Mouse (Mus musculus) embryonic facial prominence, embryonic 11.5 days (tissue): ENCODE measurements around the gene Kcnk4. TPM values are rescaled to one million over a fixed set of nuclear protein-coding genes. Genes with fewer than 3 reads are reported as not detected.
A peak's percentile ranks its signal among the peaks of the same experiment; 100 is the strongest.

Experiments used
- ATAC-seq: fragments of 200-750 bp; cut with Nextera tagmentation; replicated peaks from 2 replicates; pipeline ENCODE4 v1.8.0; 2017; ENCODE audit warnings: low read depth; ENCODE audit not compliant: insufficient number of reproducible peaks, low FRiP score, low TSS enrichment
- DNase-seq: peaks from one replicate; pipeline ENCODE4 v3.0.0-alpha.2; 2015; ENCODE audit warnings: low spot score
- H3K27ac ChIP-seq: fragments of 300-500 bp; sonication (generic); replicated peaks from 2 replicates; pipeline ENCODE4 v1.5.1; 2014; ENCODE audit warnings: mild to moderate bottlenecking, low read depth, low read length, control low read depth
- H3K27me3 ChIP-seq: fragments of 300-500 bp; sonication (generic); 2 replicates; pipeline ENCODE4 v1.6.1; 2014; ENCODE audit warnings: mild to moderate bottlenecking, low read length, moderate library complexity, mixed read lengths; ENCODE audit not compliant: control insufficient read depth, insufficient read depth
- H3K36me3 ChIP-seq: fragments of 300-500 bp; sonication (generic); replicated peaks from 2 replicates; pipeline ENCODE4 v1.6.1; 2014; ENCODE audit warnings: low read depth, mild to moderate bottlenecking, low read length, moderate library complexity, mixed read lengths; ENCODE audit not compliant: control insufficient read depth, insufficient read depth
- H3K4me1 ChIP-seq: fragments of 300-500 bp; sonication (generic); 2 replicates; pipeline ENCODE4 v1.6.1; 2014; ENCODE audit warnings: low read length, mixed read lengths; ENCODE audit not compliant: control insufficient read depth, insufficient read depth
- H3K4me2 ChIP-seq: fragments of 300-500 bp; sonication (generic); 2 replicates; pipeline ENCODE4 v1.6.1; 2014; ENCODE audit warnings: low read depth, mild to moderate bottlenecking, control low read depth, low read length, moderate library complexity
- H3K4me3 ChIP-seq: fragments of 300-500 bp; sonication (generic); 2 replicates; pipeline ENCODE4 v1.5.1; 2014; ENCODE audit warnings: low read depth, low read length, control low read depth
- H3K9ac ChIP-seq: fragments of 300-500 bp; sonication (generic); replicated peaks from 2 replicates; pipeline ENCODE4 v1.6.1; 2014; ENCODE audit warnings: mild to moderate bottlenecking, control low read depth, low read length
- H3K9me3 ChIP-seq: fragments of 300-500 bp; sonication (generic); replicated peaks from 2 replicates; pipeline ENCODE4 v1.6.1; 2016; ENCODE audit warnings: mild to moderate bottlenecking, low read length, inconsistent platforms, mixed read lengths; ENCODE audit not compliant: control insufficient read depth
- WGBS: fragments of 180-500 bp; shearing (Covaris S2); extraction: QIAGEN DNeasy Blood & Tissue Kit; methylation state at CpG from one replicate; pipeline ENCODE4 v1.1.7; 2014; 5-methylcytosine and 5-hydroxymethylcytosine counted together
- polyA plus RNA-seq: library from polyadenylated mRNA; unstranded; fragments of >200 nt; fragmentation: Nextera tagmentation; extraction: Ambion mirVana; gene quantifications from 2 replicates; pipeline ENCODE4 v1.2.1, GENCODE M21; 2014

Kcnk4 gene
- polyA plus RNA-seq, 1 experiment from 2014 or later, result 0.32 TPM

DNA sequence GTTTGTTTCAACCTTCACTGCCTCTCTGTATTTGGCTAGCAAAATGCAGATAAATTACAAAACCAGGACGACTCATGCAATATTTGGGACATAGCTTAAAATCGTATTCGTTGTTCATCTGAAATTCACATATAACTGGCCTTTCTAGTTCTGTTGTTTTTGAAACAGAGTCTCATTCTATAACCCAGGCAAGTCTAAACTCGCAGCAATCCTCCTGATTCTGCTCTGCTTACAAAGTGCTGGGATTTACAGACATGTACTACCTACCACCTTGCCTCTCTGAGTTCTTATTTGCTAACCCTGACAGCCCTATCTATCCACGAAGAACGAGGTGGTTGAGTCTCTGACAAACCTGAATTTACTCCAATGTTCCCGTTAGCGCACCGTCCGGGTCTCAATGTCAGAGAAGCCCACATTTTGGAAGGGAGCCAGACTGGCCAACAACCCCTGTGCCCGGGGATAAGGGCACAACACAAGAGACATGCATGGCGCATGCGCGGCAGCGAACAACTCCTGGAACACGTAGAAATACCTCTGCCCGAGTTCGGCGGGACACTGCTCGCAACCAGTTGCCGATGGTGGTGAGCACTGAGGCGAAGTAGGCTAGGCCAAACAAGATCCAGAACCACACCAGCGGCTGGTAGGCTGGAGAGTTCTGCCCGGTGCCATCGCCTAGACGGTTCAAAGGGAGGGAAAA lies 7.6 kb downstream of the Kcnk4 start:
- peak; percentile 61 for DNase-seq
- Histone ChIP-seq H3K4me2 (peak overlapping the region; percentile 37), H3K9ac (no peak overlapping the region; the same call in 1 of the 2 replicates), H3K9me3 (peaks cover 3% of the 10 kb centered on the region; the same call in 1 of the 2 replicates), H3K4me1 (0 out of 2 replicates have a peak, but pooled peaks cover 4% of the 10 kb centered on the region), H3K36me3 (no peaks in the 10 kb centered on the region), H3K4me3 (peak overlapping the region; percentile 18), H3K27ac (no peak overlapping the region), H3K27me3 (peaks cover 68% of the 10 kb centered on the region)
- ATAC-seq, result no peak
- 11% methylated on average over 26 of the region's 26 CpGs for WGBS

GRCm38 (mm10) chr19:6925611-6926329 lies 8.5 kb downstream of the Kcnk4 start:
- Histone ChIP-seq H3K9ac (no peak overlapping the region), H3K4me3 (peak overlapping the region; percentile 12; the same call in 1 of the 2 replicates), H3K4me2 (no peak overlapping the region), H3K27me3 (peaks cover 60% of the 10 kb centered on the region), H3K27ac (no peak overlapping the region), H3K36me3 (no peaks in the 10 kb centered on the region), H3K9me3 (peaks cover 3% of the 10 kb centered on the region; the same call in 1 of the 2 replicates), H3K4me1 (0 out of 2 replicates have a peak, but pooled peaks cover 5% of the 10 kb centered on the region)
- DNase-seq (no peak), ATAC-seq (no peak)
- 5% methylated on average over 40 of the region's 40 CpGs for WGBS

- peaks cover 3% of the 10 kb centered on the region; the same call in 1 of the 2 replicates for H3K9me3 ChIP-seq
- H3K9ac ChIP-seq, result no peak within 1 kb of the TSS
- H3K4me2 ChIP-seq, result no peak within 1 kb of the TSS
- no peak for ATAC-seq
- H3K4me3 ChIP-seq, result peak within 1 kb of the TSS; percentile 12
- no peak within 1 kb of the TSS for H3K27ac ChIP-seq
- peaks cover 57% of the 10 kb centered on the region for H3K27me3 ChIP-seq
- DNase-seq, result no peak
- no peaks in the 10 kb centered on the region for H3K36me3 ChIP-seq
- peaks cover 10% of the 10 kb centered on the region; the same call in 1 of the 2 replicates for H3K4me1 ChIP-seq
- 2% methylated on average over 9 of the region's 9 CpGs for WGBS
These were observed 9.1 kb downstream of the Kcnk4 start, which contains the start of gene Catsperz for GRCm38 (mm10) chr19:6925307-6925573. Catsperz (minus strand) TSS chr19:6925380.

DNA sequence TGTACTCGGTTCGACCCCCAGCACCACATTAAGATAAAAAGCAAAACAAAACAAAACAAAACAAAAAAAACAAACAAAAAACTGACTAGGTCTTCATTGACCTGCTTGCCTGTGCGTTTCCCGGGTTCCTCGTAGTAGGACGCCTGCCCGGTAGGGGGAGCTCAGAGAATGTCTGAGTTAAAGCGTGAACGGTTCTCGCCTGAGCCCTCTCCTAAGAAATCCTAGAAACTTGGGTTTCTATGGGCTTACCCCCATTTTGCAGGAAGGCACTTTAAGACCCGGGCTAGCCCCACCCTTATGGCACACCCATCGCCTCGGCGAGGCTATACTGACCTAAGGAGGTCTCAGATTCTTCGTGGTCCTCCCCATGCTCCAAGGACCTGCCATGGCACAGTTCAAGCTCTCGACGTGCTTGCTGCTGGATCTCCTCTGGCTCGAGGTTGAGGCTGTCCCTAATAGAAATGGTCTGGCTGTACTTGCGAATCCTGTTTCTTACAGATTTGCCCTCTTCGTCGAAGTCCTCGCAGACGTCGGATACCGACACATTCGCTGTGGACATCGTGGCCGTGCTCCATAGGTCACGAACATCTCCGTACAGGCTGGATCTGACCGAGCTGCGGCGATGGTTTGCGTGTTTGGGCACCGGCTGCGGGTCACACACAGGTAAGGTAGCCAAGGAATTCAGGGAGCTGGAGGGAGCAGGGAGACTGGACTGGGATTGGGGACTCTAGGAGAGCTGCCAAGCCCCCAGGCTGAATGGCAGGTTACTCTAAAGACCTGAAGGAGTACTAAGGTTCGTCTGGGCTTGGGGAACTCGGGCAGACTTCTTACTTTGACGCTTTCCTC lies 9.6 kb downstream of the Kcnk4 start:
- peaks cover 54% of the 10 kb centered on the region for H3K27me3 ChIP-seq
- peak overlapping the region; percentile 7; the same call in 1 of the 2 replicates for H3K4me3 ChIP-seq
- 3% methylated on average over 39 of the region's 39 CpGs for WGBS
- DNase-seq, result peak; percentile 88
- no peak overlapping the region for H3K27ac ChIP-seq
- H3K9ac ChIP-seq, result no peak overlapping the region
- ATAC-seq, result no peak
- H3K9me3 ChIP-seq, result peaks cover 3% of the 10 kb centered on the region; the same call in 1 of the 2 replicates
- H3K4me2 ChIP-seq, result no peak overlapping the region
- H3K36me3 ChIP-seq, result no peaks in the 10 kb centered on the region
- peaks cover 10% of the 10 kb centered on the region; the same call in 1 of the 2 replicates for H3K4me1 ChIP-seq

DNA sequence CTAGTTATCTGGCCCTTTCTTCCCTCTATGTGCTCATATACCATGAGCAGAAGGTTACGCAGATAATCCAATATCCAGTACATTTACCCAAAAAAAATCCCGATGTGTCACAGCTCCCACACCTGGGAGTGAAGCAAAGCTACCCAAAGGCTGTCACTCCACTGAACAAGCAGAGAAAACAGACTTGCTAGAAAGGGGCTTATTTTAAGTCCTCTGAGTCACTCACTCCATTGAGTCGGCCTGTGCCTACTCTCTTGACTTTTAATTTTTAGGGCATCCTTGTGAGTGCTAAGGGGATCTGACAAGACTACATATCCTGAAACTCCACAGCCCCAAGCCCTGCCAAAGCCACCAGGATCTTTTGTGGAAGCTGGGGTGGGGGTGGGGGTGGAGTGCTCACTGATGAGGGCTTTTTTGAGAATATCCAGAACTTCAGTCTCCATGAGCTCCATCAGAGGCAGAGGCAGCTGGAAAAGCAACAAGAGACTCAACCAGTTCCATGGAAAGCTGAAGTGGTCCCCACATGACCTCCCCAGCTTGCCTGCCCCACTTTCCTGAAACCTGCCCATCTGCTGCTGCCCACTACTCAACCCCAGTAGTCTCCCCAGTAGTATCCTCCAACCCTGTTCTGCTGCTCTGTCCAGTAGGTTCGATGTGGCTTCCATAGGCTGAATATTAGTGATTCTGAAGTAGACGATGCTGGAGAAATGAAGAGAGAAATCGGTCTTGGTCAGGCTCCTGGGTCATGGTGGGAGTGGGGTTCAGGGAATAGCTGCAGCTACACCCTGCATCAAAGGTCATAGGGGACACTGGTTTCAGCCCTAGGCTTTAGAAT lies 11.2 kb downstream of the Kcnk4 start:
- Histone ChIP-seq H3K4me2 (no peak overlapping the region), H3K36me3 (no peaks in the 10 kb centered on the region), H3K27me3 (peaks cover 46% of the 10 kb centered on the region), H3K27ac (no peak overlapping the region), H3K4me3 (no peak overlapping the region), H3K9me3 (peaks cover 3% of the 10 kb centered on the region; the same call in 1 of the 2 replicates), H3K9ac (no peak overlapping the region), H3K4me1 (peaks cover 10% of the 10 kb centered on the region; the same call in 1 of the 2 replicates)
- WGBS, result 61% methylated on average over 6 of the region's 6 CpGs
- ATAC-seq (no peak), DNase-seq (no peak)

- Histone ChIP-seq H3K9me3 (peaks cover 3% of the 10 kb centered on the region; the same call in 1 of the 2 replicates), H3K9ac (peak within 1 kb of the TSS; percentile 67), H3K4me2 (peak within 1 kb of the TSS; percentile 88), H3K36me3 (no peaks in the 10 kb centered on the region), H3K4me3 (peak within 1 kb of the TSS; percentile 66), H3K27me3 (peaks cover 34% of the 10 kb centered on the region), H3K4me1 (peaks cover 10% of the 10 kb centered on the region; the same call in 1 of the 2 replicates), H3K27ac (peak within 1 kb of the TSS; percentile 60)
- ATAC-seq (peak; percentile 90), DNase-seq (peak; percentile 100)
- WGBS, result under 1% methylated on average over 63 of the region's 66 CpGs
These were observed 12.4 kb downstream of the Kcnk4 start, which contains the start of gene Esrra for GRCm38 (mm10) chr19:6921647-6922567. Esrra (minus strand) TSS chr19:6921813.
